Mouse (Mus musculus): ENCODE measurements around the gene Usb1.

Gene Usb1

GRCm38 (mm10) chr8:95331720-95332436, at the start of gene Usb1, which contains the start of gene Zfp319:
Usb1 (plus strand) TSS chr8:95332284.
Zfp319 (minus strand) TSS chr8:95331950.
- DNase-seq, result peak; percentile 95

GRCm38 (mm10) chr8:95289066-95289650, 42.9 kb upstream of the Usb1 start:
- no peak for DNase-seq

- DNase-seq, result peak; percentile 85
Observed at GRCm38 (mm10) chr8:95293172-95293571, 38.9 kb upstream of the Usb1 start.

- peak; percentile 43 for DNase-seq
Observed at GRCm38 (mm10) chr8:95293891-95294290, 38.2 kb upstream of the Usb1 start.

GRCm38 (mm10) chr8:95302410-95302809, 29.7 kb upstream of the Usb1 start:
- DNase-seq, result peak; percentile 40

DNA sequence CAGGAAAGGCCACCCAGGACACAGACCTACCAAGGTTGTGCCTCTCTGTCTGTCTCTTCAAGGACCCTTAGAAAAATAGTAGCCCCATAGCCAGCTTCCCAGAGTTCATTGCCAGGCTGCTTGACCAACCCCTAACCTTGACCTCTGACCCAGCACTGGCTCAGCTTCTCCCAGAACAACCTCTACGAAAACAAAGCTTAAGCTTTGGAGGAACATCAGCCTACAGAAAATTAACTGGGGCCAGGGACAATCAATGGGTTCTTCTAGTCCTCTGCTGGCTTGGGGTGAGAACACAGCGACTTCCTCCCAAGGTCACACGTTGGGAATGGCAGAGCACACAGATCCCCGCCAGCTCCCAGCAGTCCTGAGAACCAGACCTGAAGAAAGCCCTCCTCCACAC, 26.6 kb upstream of the Usb1 start:
- DNase-seq, result no peak

DNA sequence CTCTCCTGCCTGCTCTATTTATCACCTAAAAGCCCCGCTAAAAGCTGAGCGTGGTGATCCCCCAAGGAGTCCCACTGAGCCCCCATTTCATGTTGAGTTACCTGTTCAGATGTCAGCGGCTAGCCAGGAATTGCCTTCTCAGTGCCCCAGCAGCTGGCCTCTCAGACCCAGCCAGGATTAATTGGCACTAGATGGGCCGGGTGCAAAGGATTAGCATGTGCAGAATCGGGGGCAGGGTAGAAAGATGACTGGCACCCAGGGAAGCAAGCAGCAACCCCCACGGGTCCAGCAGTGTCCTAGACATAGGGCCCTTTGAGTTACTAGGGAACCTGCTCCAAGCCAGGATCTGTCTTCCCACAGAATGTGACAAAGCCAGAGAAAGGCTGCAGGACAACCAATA, 25.7 kb upstream of the Usb1 start, which contains the start of gene Cngb1:
Gene Cngb1, minus strand, starts transcription at position 155 of the 400 bp plus-strand sequence.
- no peak for DNase-seq

DNA sequence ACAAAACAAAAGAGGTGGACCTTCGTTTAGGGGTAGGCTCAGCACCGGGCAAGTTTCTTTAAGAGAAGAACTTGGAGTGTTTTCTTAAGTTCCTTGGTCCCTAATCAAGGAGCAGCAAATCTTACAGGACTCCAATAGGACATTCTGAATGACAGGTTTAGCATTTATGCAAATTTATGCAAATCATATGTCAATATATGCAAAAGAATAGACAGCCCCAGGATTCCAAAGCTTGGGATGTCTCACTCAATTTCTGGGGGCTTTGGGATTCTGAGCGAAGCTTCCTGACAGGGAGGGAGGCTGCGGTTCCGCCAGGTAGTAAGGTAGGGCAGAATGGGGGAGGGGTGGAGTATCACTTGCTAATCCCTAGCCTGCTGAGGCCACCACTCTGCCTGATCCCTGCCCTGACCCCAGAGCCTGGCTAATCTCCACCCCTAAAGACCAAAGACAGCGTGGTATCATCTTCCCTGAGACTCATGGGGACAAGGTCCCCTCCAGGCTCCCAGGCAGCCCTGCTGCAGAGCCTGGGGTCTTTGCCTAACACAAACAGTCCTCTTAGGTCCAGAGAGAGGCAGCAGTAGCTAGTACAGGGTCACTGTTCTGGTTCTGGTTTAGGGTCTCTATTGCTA, 21.6 kb upstream of the Usb1 start, which contains the start of gene Tepp:
Gene Tepp, plus strand, starts transcription at position 225 of the 629 bp plus-strand sequence.
- no peak for DNase-seq

DNA sequence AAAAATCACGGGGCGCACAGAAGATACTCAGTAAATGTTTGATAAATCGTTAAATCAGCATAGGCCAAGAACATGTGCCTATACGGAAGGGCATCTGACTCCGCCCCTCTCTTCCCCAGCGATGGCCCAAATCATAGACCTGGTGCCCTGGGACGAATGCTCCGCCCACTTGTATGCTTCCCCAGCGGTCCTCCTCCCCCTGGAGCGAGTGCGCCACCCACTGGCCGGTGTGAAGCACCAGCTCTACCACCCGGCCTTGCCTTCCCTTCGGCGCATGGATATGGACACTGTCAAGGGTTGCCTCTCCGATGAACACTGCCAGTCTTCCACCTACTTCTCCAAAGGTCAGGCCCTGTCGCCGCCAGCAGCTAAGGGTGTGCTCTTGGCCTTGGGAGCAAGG, 19.2 kb upstream of the Usb1 start:
- no peak for DNase-seq

GRCm38 (mm10) chr8:95313857-95314256, 18.2 kb upstream of the Usb1 start:
- no peak for DNase-seq

- no peak for DNase-seq
Observed at GRCm38 (mm10) chr8:95314707-95315106, 17.4 kb upstream of the Usb1 start.

DNA sequence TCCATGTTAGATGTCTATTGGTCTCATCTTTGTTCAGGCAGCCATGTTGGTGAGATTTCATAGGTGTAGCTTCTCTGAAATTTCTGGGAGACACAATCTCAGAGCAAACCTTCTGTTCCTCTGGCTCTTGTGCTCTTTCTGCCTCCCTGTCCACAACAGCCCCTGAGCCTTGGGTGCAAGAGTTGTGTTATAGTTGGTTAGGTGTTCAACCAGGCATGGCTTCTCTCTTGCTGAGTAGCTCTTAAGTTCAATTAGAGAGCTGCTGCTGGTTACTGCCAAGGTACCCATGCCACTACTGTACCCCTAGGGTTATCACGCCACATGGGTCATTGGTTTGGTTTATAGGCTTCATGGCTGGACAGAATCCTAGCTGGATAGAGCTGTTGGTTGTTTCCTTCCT, 16.7 kb upstream of the Usb1 start:
- DNase-seq, result peak; percentile 44

DNA sequence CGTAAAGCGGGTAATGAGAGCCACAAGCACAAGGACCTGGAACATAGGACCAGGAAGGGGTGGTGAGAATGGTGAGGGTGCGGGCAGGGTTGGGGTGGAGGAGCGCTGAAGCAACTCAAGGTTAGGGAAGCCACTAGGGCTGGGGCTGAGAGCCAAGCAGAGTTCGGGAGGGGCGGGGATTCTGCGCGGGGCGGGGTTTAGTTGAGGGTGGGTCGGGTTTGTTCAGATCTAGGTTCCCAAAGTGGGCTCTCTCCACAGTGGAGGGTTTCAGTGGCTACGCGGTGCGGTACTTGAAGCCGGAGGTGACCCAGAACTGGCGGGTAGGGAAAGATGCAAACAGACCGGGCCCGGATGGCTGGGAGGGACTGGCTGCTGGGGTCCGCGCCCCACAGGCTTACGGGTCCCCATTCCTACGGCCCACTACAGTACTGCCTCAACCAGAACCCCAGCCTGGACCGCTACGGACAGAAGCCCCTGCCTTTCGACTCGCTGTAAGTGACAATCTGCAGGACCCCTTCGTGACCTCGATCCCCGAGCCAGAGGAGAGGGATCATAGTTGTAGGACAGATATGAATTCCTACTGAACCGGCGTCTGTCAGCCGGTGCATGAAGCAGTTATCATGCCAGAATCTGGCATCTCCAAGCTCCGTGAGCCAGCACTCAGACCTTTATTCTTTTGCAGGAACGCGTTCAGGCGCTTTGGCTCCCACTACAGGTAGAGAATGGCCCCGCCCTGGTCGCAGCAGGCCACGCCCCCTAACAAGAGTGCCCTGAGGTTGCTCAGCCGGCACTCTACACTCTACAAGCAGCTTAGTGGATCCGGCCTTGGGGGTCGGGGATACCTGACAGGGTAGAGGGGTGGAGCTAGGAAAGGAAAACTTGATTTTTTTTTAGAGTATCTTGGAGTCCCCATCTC, 11.6 kb upstream of the Usb1 start:
- peak; percentile 88 for DNase-seq

- DNase-seq, result no peak
Observed at GRCm38 (mm10) chr8:95323201-95323600, 8.9 kb upstream of the Usb1 start.

DNA sequence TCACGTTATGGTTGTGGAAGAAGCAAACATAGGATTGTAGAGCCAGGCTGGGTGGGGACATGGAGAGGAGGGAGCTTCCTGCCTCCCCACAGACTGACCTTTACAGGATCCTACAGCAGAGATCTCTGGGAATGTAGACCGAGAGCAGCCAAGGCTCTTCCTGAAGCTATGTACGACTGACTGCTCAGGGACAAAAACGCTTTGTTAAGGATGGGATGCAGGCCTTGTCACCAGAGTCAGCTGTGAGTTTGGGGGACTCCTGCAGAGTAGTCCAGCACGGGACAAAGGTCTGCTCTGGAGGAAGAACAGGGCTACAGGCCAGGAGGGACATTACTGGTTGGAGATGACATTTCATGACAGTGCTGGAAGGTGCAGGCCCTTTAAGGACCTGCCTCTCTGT, 7.4 kb upstream of the Usb1 start:
- DNase-seq, result no peak

- DNase-seq, result no peak
Observed at GRCm38 (mm10) chr8:95326822-95327221, 5.3 kb upstream of the Usb1 start.

- no peak for DNase-seq
Observed at GRCm38 (mm10) chr8:95327866-95328465, 4.1 kb upstream of the Usb1 start.

- no peak for DNase-seq
Observed at GRCm38 (mm10) chr8:95330367-95330766, 1.7 kb upstream of the Usb1 start.

DNA sequence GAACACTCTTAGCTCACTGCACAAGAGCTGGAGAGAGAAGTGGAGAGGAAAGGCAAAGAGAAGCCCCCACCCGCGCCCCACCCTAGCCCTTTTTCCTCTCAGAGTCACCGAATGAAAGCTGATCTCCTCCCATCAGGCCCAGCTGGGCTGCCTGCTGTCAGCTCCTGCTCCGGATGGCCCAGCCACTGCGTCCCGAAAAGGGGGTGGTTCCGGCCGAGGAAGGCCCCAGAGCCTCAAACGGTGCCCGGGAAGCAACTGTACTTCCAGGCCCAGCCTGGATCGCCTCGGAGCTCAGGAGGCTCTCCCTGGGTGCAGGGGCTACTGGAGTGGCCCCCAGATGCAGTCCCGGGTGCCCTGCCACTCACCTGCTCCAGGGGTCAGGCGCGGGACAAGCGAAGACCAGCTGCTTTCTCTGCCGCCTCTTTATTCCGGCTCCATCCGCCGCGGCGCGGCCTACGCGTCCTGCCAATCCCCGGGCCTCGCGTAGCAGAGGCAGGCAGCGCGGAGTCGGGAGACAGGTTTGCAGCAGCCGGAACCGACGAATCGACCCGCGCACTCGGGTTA, 846 bp upstream of the Usb1 start:
- no peak for DNase-seq

GRCm38 (mm10) chr8:95332437-95333199, 534 bp downstream of the Usb1 start:
- peak; percentile 52 for DNase-seq

- DNase-seq, result no peak
Observed at GRCm38 (mm10) chr8:95335706-95336105, 3.6 kb downstream of the Usb1 start.
